Mouse (Mus musculus): ENCODE results near the gene Gm21854. TPM values are rescaled to one million over a fixed set of nuclear protein-coding genes. Genes with fewer than 3 reads are reported as not detected.

Gm21854 gene
- not detected in 2 replicates for polyA plus RNA-seq (2012; rRNA removed; ENCODE audit: low replicate concordance)

GRCm38 (mm10) chrY:5656686-5657085 is at the start of gene Gm21854:
Gene Gm21854, plus strand, starts transcription at chrY:5656986.

Other genes with a start within 250 kb of the Gm21854 start
- gene Gm20914, start 69.0 kb downstream of the Gm21854 start, polyA plus RNA-seq (2012; rRNA removed; ENCODE audit: low replicate concordance): not detected in 2 replicates
- not detected in 2 replicates for gene Gm28171, start 136.4 kb downstream of the Gm21854 start, polyA plus RNA-seq (2012; rRNA removed; ENCODE audit: low replicate concordance)